ENCODE assay signal across 9 mouse cellular contexts in genomic region chr19:6291117-6291781, GRCm38 (mm10). TPM values are rescaled to one million over a fixed set of nuclear protein-coding genes. Genes with fewer than 3 reads are reported as not detected.
DNase-seq lines count a peak whose midpoint lies in the region; ATAC-seq and TF ChIP-seq lines count a peak whose summit lies in the region.
"Had no signal": no experiment of that assay in that cellular context is flagged by ENCODE, and none has a peak within 500 bp of the region (broad histone marks: within the 10 kb centered on the region; RNA-seq: fewer than 3 reads in every experiment).

No protein-coding gene starts in this region.

- DNase-seq in lung, postnatal 0 days (ENCODE audit: low spot score) = no peak
- no peak for DNase-seq in lung, adult 2 months
- no peak for DNase-seq in embryonic facial prominence, embryonic 14.5 days (ENCODE audit: low spot score)
- no peak for DNase-seq in right cerebral cortex, postnatal 10 days (ENCODE audit: low spot score in 2 of 2)
- no peak for DNase-seq in thymus, postnatal 10 days (ENCODE audit: low spot score in 2 of 2)

- ATAC-seq in lung, postnatal 0 days = peak; percentile 10
- ATAC-seq in embryonic facial prominence, embryonic 14.5 days (ENCODE audit: low read depth) = no peak
- peak; percentile 94 for ATAC-seq in intestine, embryonic 15.5 days
- no peak for ATAC-seq in frontal cortex, adult (ENCODE audit: low TSS enrichment)

- no peak overlapping the region for H3K4me2 ChIP-seq in lung, postnatal 0 days (replicated peaks; ENCODE audit: low read depth, low read length)
- no peak overlapping the region for H3K4me2 ChIP-seq in embryonic facial prominence, embryonic 14.5 days (ENCODE audit: low read depth, low read length)
- H3K4me2 ChIP-seq in intestine, embryonic 15.5 days (replicated peaks) = peak overlapping the region; percentile 26; the same call in 1 of the 2 replicates
- H3K4me2 ChIP-seq: limb, embryonic 13.5 days had no signal

- no peaks in the 10 kb centered on the region for H3K27me3 ChIP-seq in lung, postnatal 0 days (replicated peaks; ENCODE audit: insufficient read depth, low read length)
- no peaks in the 10 kb centered on the region for H3K27me3 ChIP-seq in embryonic facial prominence, embryonic 14.5 days (replicated peaks; ENCODE audit: control insufficient read depth, insufficient read depth, low read length)
- H3K27me3 ChIP-seq in intestine, embryonic 15.5 days (replicated peaks) = no peaks in the 10 kb centered on the region
- H3K27me3 ChIP-seq: limb, embryonic 13.5 days had no signal

- no peak; the same call in 1 of the 2 replicates for TF ChIP-seq CTCF in lung, postnatal 0 days (IDR thresholded peaks at IDR 0.05)
- no peak for TF ChIP-seq CTCF in lung, adult 2 months (IDR thresholded peaks at IDR 0.05; ENCODE audit: insufficient read depth, low read length)

- no peaks in the 10 kb centered on the region for H3K9me3 ChIP-seq in lung, postnatal 0 days (ENCODE audit: low read length)
- no peaks in the 10 kb centered on the region for H3K9me3 ChIP-seq in embryonic facial prominence, embryonic 14.5 days (ENCODE audit: control insufficient read depth, low read length)
- H3K9me3 ChIP-seq in intestine, embryonic 15.5 days = no peaks in the 10 kb centered on the region
- H3K9me3 ChIP-seq: limb, embryonic 13.5 days had no signal

- no peak for TF ChIP-seq POLR2A in lung, adult 2 months (IDR thresholded peaks at IDR 0.05; ENCODE audit: borderline replicate concordance, extremely low read depth, low read depth, low read length)

- peaks cover 10% of the 10 kb centered on the region; the same call in 1 of the 2 replicates for H3K36me3 ChIP-seq in lung, postnatal 0 days (ENCODE audit: insufficient read depth, low read length)
- H3K36me3 ChIP-seq in embryonic facial prominence, embryonic 14.5 days (ENCODE audit: control insufficient read depth, insufficient read depth, low read length) = peaks cover 62% of the 10 kb centered on the region
- H3K36me3 ChIP-seq in intestine, embryonic 15.5 days = peaks cover 26% of the 10 kb centered on the region
- peaks cover 5% of the 10 kb centered on the region; the same call in 1 of the 2 replicates for H3K36me3 ChIP-seq in macrophage (ENCODE audit: inconsistent target)

- no peak overlapping the region for H3K4me3 ChIP-seq in lung, postnatal 0 days (ENCODE audit: low read depth, low read length)
- H3K4me3 ChIP-seq in lung, adult 2 months (replicated peaks; ENCODE audit: extremely low read depth, low read depth, low read length) = no peak overlapping the region
- no peak overlapping the region for H3K4me3 ChIP-seq in embryonic facial prominence, embryonic 14.5 days (ENCODE audit: low read depth, low read length)
- no peak overlapping the region for H3K4me3 ChIP-seq in intestine, embryonic 15.5 days (replicated peaks)
- no peak overlapping the region for H3K4me3 ChIP-seq in macrophage (ENCODE audit: inconsistent target)
- H3K4me3 ChIP-seq: limb, embryonic 13.5 days had no signal

- no peak overlapping the region for H3K9ac ChIP-seq in lung, postnatal 0 days (replicated peaks; ENCODE audit: low read depth)
- no peak overlapping the region for H3K9ac ChIP-seq in embryonic facial prominence, embryonic 14.5 days (ENCODE audit: low read depth, low read length)
- H3K9ac ChIP-seq in intestine, embryonic 15.5 days = peak overlapping the region; percentile 29; the same call in 1 of the 2 replicates
- H3K9ac ChIP-seq: limb, embryonic 13.5 days had no signal

- H3K79me2 ChIP-seq in macrophage (ENCODE audit: inconsistent target) = peaks cover 87% of the 10 kb centered on the region

- 83% methylated on average over 10 of the region's 10 CpGs for WGBS in lung, postnatal 0 days
- WGBS in lung, adult 2 months = 48% methylated on average over 10 of the region's 10 CpGs
- 64% methylated on average over 6 of the region's 10 CpGs for WGBS in embryonic facial prominence, embryonic 14.5 days
- WGBS in intestine, embryonic 15.5 days = 62% methylated on average over 10 of the region's 10 CpGs
- WGBS in macrophage (ENCODE audit: missing documents) = 72% methylated on average over 7 of the region's 10 CpGs

- TF ChIP-seq EP300 in lung, postnatal 0 days (IDR thresholded peaks at IDR 0.05) = no peak

- H3K27ac ChIP-seq in lung, postnatal 0 days (ENCODE audit: low read length) = 0 out of 2 replicates have a peak overlapping the region, but pooled peaks have one; percentile 20
- H3K27ac ChIP-seq in embryonic facial prominence, embryonic 14.5 days (replicated peaks; ENCODE audit: low read depth, low read length) = peak overlapping the region; percentile 39; the same call in 1 of the 2 replicates
- peak overlapping the region; percentile 92 for H3K27ac ChIP-seq in intestine, embryonic 15.5 days
- peak overlapping the region; percentile 91 for H3K27ac ChIP-seq in macrophage
- H3K27ac ChIP-seq: limb, embryonic 13.5 days had no signal

- H3K4me1 ChIP-seq in lung, postnatal 0 days (ENCODE audit: insufficient read depth, low read depth, low read length) = peaks cover under 1% of the 10 kb centered on the region; the same call in 1 of the 2 replicates
- peaks cover 45% of the 10 kb centered on the region for H3K4me1 ChIP-seq in lung, adult 2 months (ENCODE audit: control insufficient read depth, insufficient read depth, low read length)
- H3K4me1 ChIP-seq in embryonic facial prominence, embryonic 14.5 days (ENCODE audit: control insufficient read depth, insufficient read depth, low read length) = no peaks in the 10 kb centered on the region
- peaks cover 27% of the 10 kb centered on the region for H3K4me1 ChIP-seq in intestine, embryonic 15.5 days (replicated peaks)

RNA-seq across cellular contexts. Expression of gene Ehd1, which starts 14.7 kb away (rescaled TPM):
- 115 and 119 TPM in 2 replicates for polyA plus RNA-seq in lung, postnatal 0 days (2015; fragmentation: Nextera tagmentation; extraction: Ambion mirVana)
- 399 and 593 TPM in 2 replicates for polyA plus RNA-seq in lung, adult 2 months (2012; rRNA removed)
- polyA plus RNA-seq in embryonic facial prominence, embryonic 14.5 days (2014; fragmentation: Nextera tagmentation; extraction: Ambion mirVana) = 68.4 and 68.6 TPM in 2 replicates
- 88.8 and 115 TPM in 2 replicates for polyA plus RNA-seq in intestine, embryonic 15.5 days (2015; fragmentation: Nextera tagmentation; extraction: Ambion mirVana)
- 1,000 to 10,000 TPM in 4 of 26 experiments, 100 to 1,000 TPM in 20, 10 to 100 TPM in 2; 36.6 to 1,396 (median 780) TPM for total RNA-seq in macrophage (2018; cell fraction: chromatin; rRNA removed)
- total RNA-seq in macrophage (2018; cell fraction: cytosol; rRNA removed) = 100 to 1,000 TPM in 20 of 26 experiments, 10 to 100 TPM in 6; 47.9 to 723 (median 253) TPM
- 1,000 to 10,000 TPM in 5 of 26 experiments, 100 to 1,000 TPM in 20, 10 to 100 TPM in 1; 56.7 to 1,172 (median 683) TPM for total RNA-seq in macrophage (2018; cell fraction: nucleus; rRNA removed)
- 42.9 to 146 TPM (median 81.6 TPM) in 3 replicates for polyA plus RNA-seq in macrophage (2018)

RNA-seq across cellular contexts. Expression of gene Cdc42bpg, which starts 15.0 kb away (rescaled TPM):
- 2.8 and 3.2 TPM in 2 replicates for polyA plus RNA-seq in lung, postnatal 0 days (2015; fragmentation: Nextera tagmentation; extraction: Ambion mirVana)
- 132 and 133 TPM in 2 replicates for polyA plus RNA-seq in lung, adult 2 months (2012; rRNA removed)
- polyA plus RNA-seq in embryonic facial prominence, embryonic 14.5 days (2014; fragmentation: Nextera tagmentation; extraction: Ambion mirVana) = 1.5 and 1.6 TPM in 2 replicates
- 1.0 and 1.4 TPM in 2 replicates for polyA plus RNA-seq in intestine, embryonic 15.5 days (2015; fragmentation: Nextera tagmentation; extraction: Ambion mirVana)
- 10 to 100 TPM in 23 of 26 experiments, 1 to 10 TPM in 3; 7.2 to 46.1 (median 15.0) TPM for total RNA-seq in macrophage (2018; cell fraction: chromatin; rRNA removed)
- 1 to 10 TPM; 2.1 to 4.4 (median 3.3) TPM for total RNA-seq in macrophage (2018; cell fraction: cytosol; rRNA removed)
- total RNA-seq in macrophage (2018; cell fraction: nucleus; rRNA removed) = 10 to 100 TPM in 8 of 26 experiments, 1 to 10 TPM in 18; 5.7 to 31.4 (median 9.1) TPM
- polyA plus RNA-seq in macrophage (2018) = 1.3 to 3.5 TPM (median 2.8 TPM) in 3 replicates

RNA-seq across cellular contexts. Expression of gene Men1, which starts 43.5 kb away (rescaled TPM):
- polyA plus RNA-seq in lung, postnatal 0 days (2015; fragmentation: Nextera tagmentation; extraction: Ambion mirVana) = 42.1 and 42.7 TPM in 2 replicates
- 52.1 and 56.2 TPM in 2 replicates for polyA plus RNA-seq in lung, adult 2 months (2012; rRNA removed)
- polyA plus RNA-seq in embryonic facial prominence, embryonic 14.5 days (2014; fragmentation: Nextera tagmentation; extraction: Ambion mirVana) = 54.2 and 61.5 TPM in 2 replicates
- 68.8 and 71.9 TPM in 2 replicates for polyA plus RNA-seq in intestine, embryonic 15.5 days (2015; fragmentation: Nextera tagmentation; extraction: Ambion mirVana)
- total RNA-seq in macrophage (2018; cell fraction: chromatin; rRNA removed) = 10 to 100 TPM in 19 of 26 experiments, 1 to 10 TPM in 7; 5.0 to 40.8 (median 13.3) TPM
- total RNA-seq in macrophage (2018; cell fraction: cytosol; rRNA removed) = 10 to 100 TPM in 24 of 26 experiments, 1 to 10 TPM in 2; 9.1 to 21.5 (median 17.3) TPM
- 10 to 100 TPM in 23 of 26 experiments, 1 to 10 TPM in 3; 6.5 to 62.9 (median 14.9) TPM for total RNA-seq in macrophage (2018; cell fraction: nucleus; rRNA removed)
- polyA plus RNA-seq in macrophage (2018) = 16.4 to 22.0 TPM (median 21.4 TPM) in 3 replicates

RNA-seq across cellular contexts. Expression of gene Map4k2, which starts 49.7 kb away (rescaled TPM):
- polyA plus RNA-seq in lung, postnatal 0 days (2015; fragmentation: Nextera tagmentation; extraction: Ambion mirVana) = 22.5 and 25.0 TPM in 2 replicates
- 303 and 441 TPM in 2 replicates for polyA plus RNA-seq in lung, adult 2 months (2012; rRNA removed)
- polyA plus RNA-seq in embryonic facial prominence, embryonic 14.5 days (2014; fragmentation: Nextera tagmentation; extraction: Ambion mirVana) = 9.8 and 9.9 TPM in 2 replicates
- 8.8 and 11.0 TPM in 2 replicates for polyA plus RNA-seq in intestine, embryonic 15.5 days (2015; fragmentation: Nextera tagmentation; extraction: Ambion mirVana)
- 100 to 1,000 TPM in 7 of 26 experiments, 10 to 100 TPM in 19; 36.0 to 138 (median 82.2) TPM for total RNA-seq in macrophage (2018; cell fraction: chromatin; rRNA removed)
- total RNA-seq in macrophage (2018; cell fraction: cytosol; rRNA removed) = 10 to 100 TPM in 3 of 26 experiments, 1 to 10 TPM in 23; 5.7 to 12.4 (median 8.4) TPM
- total RNA-seq in macrophage (2018; cell fraction: nucleus; rRNA removed) = 10 to 100 TPM; 16.9 to 81.8 (median 38.2) TPM
- 6.8 to 15.8 TPM (median 8.5 TPM) in 3 replicates for polyA plus RNA-seq in macrophage (2018)

RNA-seq across cellular contexts. Expression of gene Atg2a, which starts 49.8 kb away (rescaled TPM):
- polyA plus RNA-seq in lung, postnatal 0 days (2015; fragmentation: Nextera tagmentation; extraction: Ambion mirVana) = 5.1 and 5.9 TPM in 2 replicates
- 37.0 and 37.7 TPM in 2 replicates for polyA plus RNA-seq in lung, adult 2 months (2012; rRNA removed)
- polyA plus RNA-seq in embryonic facial prominence, embryonic 14.5 days (2014; fragmentation: Nextera tagmentation; extraction: Ambion mirVana) = 10.6 and 11.1 TPM in 2 replicates
- polyA plus RNA-seq in intestine, embryonic 15.5 days (2015; fragmentation: Nextera tagmentation; extraction: Ambion mirVana) = 6.9 and 8.7 TPM in 2 replicates
- 100 to 1,000 TPM in 4 of 26 experiments, 10 to 100 TPM in 22; 17.5 to 129 (median 52.1) TPM for total RNA-seq in macrophage (2018; cell fraction: chromatin; rRNA removed)
- total RNA-seq in macrophage (2018; cell fraction: cytosol; rRNA removed) = 10 to 100 TPM in 23 of 26 experiments, 1 to 10 TPM in 3; 8.3 to 21.6 (median 12.5) TPM
- total RNA-seq in macrophage (2018; cell fraction: nucleus; rRNA removed) = 10 to 100 TPM; 14.1 to 89.1 (median 25.2) TPM
- 8.9 to 17.0 TPM (median 9.9 TPM) in 3 replicates for polyA plus RNA-seq in macrophage (2018)

Comparison
In these comparisons a context has a peak if more than half of its experiments do, and no peak if none do; other contexts are left out.
1. RNA of gene Cdc42bpg, which starts 15.0 kb away (polyA plus RNA-seq): 132 to 133 TPM in lung, adult 2 months; 2.8 to 3.2 TPM in lung, postnatal 0 days, 1.5 to 1.6 TPM in embryonic facial prominence, embryonic 14.5 days, 1.3 to 3.5 TPM in macrophage and 1.0 to 1.4 TPM in intestine, embryonic 15.5 days; every median in the first group is over 10 times any median in the second.
2. ATAC-seq: peak in lung, postnatal 0 days (single experiment) and intestine, embryonic 15.5 days (single experiment); none in embryonic facial prominence, embryonic 14.5 days (single experiment) and frontal cortex, adult (single experiment).
3. H3K27ac ChIP-seq: peak in every context shown above with its lines; median percentile 92 in intestine, embryonic 15.5 days; 91 in macrophage; 39 in embryonic facial prominence, embryonic 14.5 days; 20 in lung, postnatal 0 days.